Mouse (Mus musculus): ENCODE data around the gene Sipa1l3. TPM values are rescaled to one million over a fixed set of nuclear protein-coding genes. Genes with fewer than 3 reads are reported as not detected.

Gene Sipa1l3
- polyA plus RNA-seq, 1 experiment from 2014 or later = 4.5 TPM

DNA sequence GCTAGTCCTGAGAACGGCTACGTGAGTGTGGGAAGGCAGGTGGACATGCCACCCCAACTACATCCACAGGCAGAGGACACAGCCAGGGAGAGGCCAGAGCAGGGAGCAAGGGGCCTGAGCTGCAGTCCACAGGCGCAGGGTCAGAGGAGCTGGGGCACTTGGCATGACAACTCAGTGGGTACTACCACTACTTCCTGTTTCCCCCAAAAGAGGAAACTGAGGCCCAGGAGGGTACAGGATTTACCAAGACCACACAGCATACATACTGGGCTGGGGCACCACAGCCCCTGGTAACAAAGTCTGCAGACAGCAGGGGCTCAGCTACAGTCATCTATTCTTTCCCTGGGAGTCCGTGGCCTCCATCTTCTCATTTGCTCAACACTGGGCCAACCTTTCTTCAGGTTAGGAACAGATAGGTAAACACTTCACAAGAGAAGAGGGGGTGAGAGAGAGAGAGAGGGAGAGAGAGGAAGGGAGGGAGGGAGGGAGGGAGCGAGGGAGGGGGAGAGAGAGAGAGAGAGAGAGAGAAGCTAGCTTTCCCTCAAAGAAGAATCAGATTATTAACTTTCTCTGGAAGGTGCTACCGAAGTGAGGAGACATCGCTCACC is 13.7 kb downstream of the Sipa1l3 start:
- no peak overlapping the region for H3K4me2 ChIP-seq (ENCODE audit: low read depth, low read length)
- H3K36me3 ChIP-seq (replicated peaks; ENCODE audit: control insufficient read depth, insufficient read depth, low read depth, low read length) = no peaks in the 10 kb centered on the region
- H3K27me3 ChIP-seq (ENCODE audit: control insufficient read depth, insufficient read depth, low read length) = no peaks in the 10 kb centered on the region
- no peak overlapping the region for H3K27ac ChIP-seq (replicated peaks; ENCODE audit: low read depth, low read length)
- WGBS = 73% methylated on average over 7 of the region's 7 CpGs
- H3K9me3 ChIP-seq (replicated peaks; ENCODE audit: control insufficient read depth, low read length) = no peaks in the 10 kb centered on the region
- H3K9ac ChIP-seq (replicated peaks; ENCODE audit: low read length) = no peak overlapping the region
- ATAC-seq (replicated peaks; ENCODE audit: insufficient number of reproducible peaks, low FRiP score, low TSS enrichment, low read depth) (no peak), DNase-seq (ENCODE audit: low spot score) (no peak)
- no peak overlapping the region for H3K4me3 ChIP-seq (ENCODE audit: low read depth, low read length)
- peaks cover 5% of the 10 kb centered on the region for H3K4me1 ChIP-seq (ENCODE audit: control insufficient read depth, insufficient read depth, low read length)

DNA sequence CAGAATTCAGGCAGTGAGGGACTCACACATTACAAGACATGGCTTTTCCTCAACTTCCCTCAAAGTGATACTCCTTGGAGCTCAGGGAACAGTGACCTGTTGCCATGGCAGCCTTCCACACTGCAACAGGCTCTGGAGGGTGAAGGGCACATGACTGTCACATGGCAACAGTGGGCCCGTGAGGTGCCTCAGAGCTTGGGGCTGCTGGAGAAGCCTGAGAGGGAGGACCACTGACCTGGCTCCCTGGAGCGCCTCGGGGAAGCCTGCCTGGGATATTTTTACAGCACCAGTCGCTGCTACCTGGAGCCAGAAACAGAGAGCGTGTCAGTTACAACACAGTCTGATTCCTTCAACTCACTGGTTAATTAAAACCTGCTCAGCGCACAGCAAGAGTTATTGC is 14.8 kb downstream of the Sipa1l3 start:
- DNase-seq (ENCODE audit: low spot score) (no peak), ATAC-seq (replicated peaks; ENCODE audit: insufficient number of reproducible peaks, low FRiP score, low TSS enrichment, low read depth) (no peak)
- 63% methylated on average over 6 of the region's 6 CpGs for WGBS
- H3K27ac ChIP-seq (replicated peaks; ENCODE audit: low read depth, low read length) = no peak overlapping the region
- H3K9me3 ChIP-seq (replicated peaks; ENCODE audit: control insufficient read depth, low read length) = no peaks in the 10 kb centered on the region
- no peaks in the 10 kb centered on the region for H3K27me3 ChIP-seq (ENCODE audit: control insufficient read depth, insufficient read depth, low read length)
- peaks cover 5% of the 10 kb centered on the region for H3K4me1 ChIP-seq (ENCODE audit: control insufficient read depth, insufficient read depth, low read length)
- H3K36me3 ChIP-seq (replicated peaks; ENCODE audit: control insufficient read depth, insufficient read depth, low read depth, low read length) = no peaks in the 10 kb centered on the region
- H3K9ac ChIP-seq (replicated peaks; ENCODE audit: low read length) = no peak overlapping the region
- no peak overlapping the region for H3K4me3 ChIP-seq (ENCODE audit: low read depth, low read length)
- no peak overlapping the region for H3K4me2 ChIP-seq (ENCODE audit: low read depth, low read length)

GRCm38 (mm10) chr7:29501214-29501613 is 17.2 kb downstream of the Sipa1l3 start:
- ATAC-seq (replicated peaks; ENCODE audit: insufficient number of reproducible peaks, low FRiP score, low TSS enrichment, low read depth) (no peak), DNase-seq (ENCODE audit: low spot score) (no peak)
- Histone ChIP-seq H3K4me3 (ENCODE audit: low read depth, low read length) (no peak overlapping the region), H3K9ac (replicated peaks; ENCODE audit: low read length) (no peak overlapping the region), H3K27ac (replicated peaks; ENCODE audit: low read depth, low read length) (no peak overlapping the region), H3K27me3 (ENCODE audit: control insufficient read depth, insufficient read depth, low read length) (no peaks in the 10 kb centered on the region), H3K4me1 (ENCODE audit: control insufficient read depth, insufficient read depth, low read length) (peaks cover 2% of the 10 kb centered on the region), H3K4me2 (ENCODE audit: low read depth, low read length) (no peak overlapping the region), H3K9me3 (replicated peaks; ENCODE audit: control insufficient read depth, low read length) (no peaks in the 10 kb centered on the region), H3K36me3 (replicated peaks; ENCODE audit: control insufficient read depth, insufficient read depth, low read depth, low read length) (no peaks in the 10 kb centered on the region)
- 93% methylated on average over 9 of the region's 9 CpGs for WGBS

GRCm38 (mm10) chr7:29499071-29499470 is 19.4 kb downstream of the Sipa1l3 start:
- H3K4me1 ChIP-seq (ENCODE audit: control insufficient read depth, insufficient read depth, low read length) = no peaks in the 10 kb centered on the region
- H3K4me3 ChIP-seq (ENCODE audit: low read depth, low read length) = no peak overlapping the region
- no peak overlapping the region for H3K27ac ChIP-seq (replicated peaks; ENCODE audit: low read depth, low read length)
- H3K27me3 ChIP-seq (ENCODE audit: control insufficient read depth, insufficient read depth, low read length) = no peaks in the 10 kb centered on the region
- H3K9me3 ChIP-seq (replicated peaks; ENCODE audit: control insufficient read depth, low read length) = no peaks in the 10 kb centered on the region
- H3K4me2 ChIP-seq (ENCODE audit: low read depth, low read length) = no peak overlapping the region
- WGBS = 75% methylated on average over 6 of the region's 6 CpGs
- H3K36me3 ChIP-seq (replicated peaks; ENCODE audit: control insufficient read depth, insufficient read depth, low read depth, low read length) = no peaks in the 10 kb centered on the region
- ATAC-seq (replicated peaks; ENCODE audit: insufficient number of reproducible peaks, low FRiP score, low TSS enrichment, low read depth) = no peak
- no peak overlapping the region for H3K9ac ChIP-seq (replicated peaks; ENCODE audit: low read length)
- DNase-seq (ENCODE audit: low spot score) = no peak

GRCm38 (mm10) chr7:29496953-29497590 is 21.4 kb downstream of the Sipa1l3 start:
- H3K27ac ChIP-seq (replicated peaks; ENCODE audit: low read depth, low read length) = no peak overlapping the region
- H3K4me1 ChIP-seq (ENCODE audit: control insufficient read depth, insufficient read depth, low read length) = no peaks in the 10 kb centered on the region
- WGBS = 74% methylated on average over 10 of the region's 10 CpGs
- no peak for DNase-seq (ENCODE audit: low spot score)
- no peaks in the 10 kb centered on the region for H3K9me3 ChIP-seq (replicated peaks; ENCODE audit: control insufficient read depth, low read length)
- H3K4me2 ChIP-seq (ENCODE audit: low read depth, low read length) = no peak overlapping the region
- no peak overlapping the region for H3K9ac ChIP-seq (replicated peaks; ENCODE audit: low read length)
- H3K4me3 ChIP-seq (ENCODE audit: low read depth, low read length) = no peak overlapping the region
- no peaks in the 10 kb centered on the region for H3K36me3 ChIP-seq (replicated peaks; ENCODE audit: control insufficient read depth, insufficient read depth, low read depth, low read length)
- ATAC-seq (replicated peaks; ENCODE audit: insufficient number of reproducible peaks, low FRiP score, low TSS enrichment, low read depth) = peak; percentile 44; the same call in 1 of the 2 replicates
- H3K27me3 ChIP-seq (ENCODE audit: control insufficient read depth, insufficient read depth, low read length) = no peaks in the 10 kb centered on the region

- no peaks in the 10 kb centered on the region for H3K27me3 ChIP-seq (ENCODE audit: control insufficient read depth, insufficient read depth, low read length)
- no peaks in the 10 kb centered on the region for H3K4me1 ChIP-seq (ENCODE audit: control insufficient read depth, insufficient read depth, low read length)
- H3K9ac ChIP-seq (replicated peaks; ENCODE audit: low read length) = no peak overlapping the region
- DNase-seq (ENCODE audit: low spot score) (no peak), ATAC-seq (replicated peaks; ENCODE audit: insufficient number of reproducible peaks, low FRiP score, low TSS enrichment, low read depth) (no peak; the same call in 1 of the 2 replicates)
- H3K27ac ChIP-seq (replicated peaks; ENCODE audit: low read depth, low read length) = no peak overlapping the region
- H3K4me3 ChIP-seq (ENCODE audit: low read depth, low read length) = no peak overlapping the region
- H3K36me3 ChIP-seq (replicated peaks; ENCODE audit: control insufficient read depth, insufficient read depth, low read depth, low read length) = no peaks in the 10 kb centered on the region
- H3K4me2 ChIP-seq (ENCODE audit: low read depth, low read length) = no peak overlapping the region
- WGBS = 55% methylated on average over 4 of the region's 4 CpGs
- H3K9me3 ChIP-seq (replicated peaks; ENCODE audit: control insufficient read depth, low read length) = no peaks in the 10 kb centered on the region
Observed at GRCm38 (mm10) chr7:29496332-29496731, 22.1 kb downstream of the Sipa1l3 start.

- Histone ChIP-seq H3K4me1 (ENCODE audit: control insufficient read depth, insufficient read depth, low read length) (no peaks in the 10 kb centered on the region), H3K27me3 (ENCODE audit: control insufficient read depth, insufficient read depth, low read length) (no peaks in the 10 kb centered on the region), H3K4me3 (ENCODE audit: low read depth, low read length) (no peak overlapping the region), H3K27ac (replicated peaks; ENCODE audit: low read depth, low read length) (no peak overlapping the region), H3K4me2 (ENCODE audit: low read depth, low read length) (no peak overlapping the region), H3K9ac (replicated peaks; ENCODE audit: low read length) (no peak overlapping the region), H3K36me3 (replicated peaks; ENCODE audit: control insufficient read depth, insufficient read depth, low read depth, low read length) (no peaks in the 10 kb centered on the region), H3K9me3 (replicated peaks; ENCODE audit: control insufficient read depth, low read length) (no peaks in the 10 kb centered on the region)
- 78% methylated on average over 4 of the region's 4 CpGs for WGBS
- DNase-seq (ENCODE audit: low spot score) = no peak
- ATAC-seq (replicated peaks; ENCODE audit: insufficient number of reproducible peaks, low FRiP score, low TSS enrichment, low read depth) = no peak
Observed at GRCm38 (mm10) chr7:29495880-29496279, 22.6 kb downstream of the Sipa1l3 start.

- H3K4me1 ChIP-seq (ENCODE audit: control insufficient read depth, insufficient read depth, low read length) = no peaks in the 10 kb centered on the region
- 88% methylated on average over 11 of the region's 11 CpGs for WGBS
Observed at GRCm38 (mm10) chr7:29494854-29495253, 23.6 kb downstream of the Sipa1l3 start.

More at GRCm38 (mm10) chr7:29494854-29495253, 23.6 kb downstream of the Sipa1l3 start:
- no peaks in the 10 kb centered on the region for H3K36me3 ChIP-seq (replicated peaks; ENCODE audit: control insufficient read depth, insufficient read depth, low read depth, low read length)
- no peaks in the 10 kb centered on the region for H3K27me3 ChIP-seq (ENCODE audit: control insufficient read depth, insufficient read depth, low read length)
- H3K4me2 ChIP-seq (ENCODE audit: low read depth, low read length) = no peak overlapping the region
- H3K4me3 ChIP-seq (ENCODE audit: low read depth, low read length) = no peak overlapping the region
- DNase-seq (ENCODE audit: low spot score) (no peak), ATAC-seq (replicated peaks; ENCODE audit: insufficient number of reproducible peaks, low FRiP score, low TSS enrichment, low read depth) (no peak)
- no peak overlapping the region for H3K27ac ChIP-seq (replicated peaks; ENCODE audit: low read depth, low read length)
- no peak overlapping the region for H3K9ac ChIP-seq (replicated peaks; ENCODE audit: low read length)
- H3K9me3 ChIP-seq (replicated peaks; ENCODE audit: control insufficient read depth, low read length) = no peaks in the 10 kb centered on the region
